Mouse (Mus musculus): ENCODE measurements around the gene Zscan10.
"Not testable (repeated sequence)": the region's sequence is repeated elsewhere in the genome, so short reads cannot be mapped to it uniquely, and the experiment has no call there.

Zscan10 gene

GRCm38 (mm10) chr17:23592208-23592925, 8.3 kb upstream of the Zscan10 start:
- peak; percentile 98 for DNase-seq

GRCm38 (mm10) chr17:23592926-23593300, 7.7 kb upstream of the Zscan10 start:
- DNase-seq, result no peak

- not testable (repeated sequence) for DNase-seq
Observed at GRCm38 (mm10) chr17:23595139-23595538, 5.5 kb upstream of the Zscan10 start.

DNA sequence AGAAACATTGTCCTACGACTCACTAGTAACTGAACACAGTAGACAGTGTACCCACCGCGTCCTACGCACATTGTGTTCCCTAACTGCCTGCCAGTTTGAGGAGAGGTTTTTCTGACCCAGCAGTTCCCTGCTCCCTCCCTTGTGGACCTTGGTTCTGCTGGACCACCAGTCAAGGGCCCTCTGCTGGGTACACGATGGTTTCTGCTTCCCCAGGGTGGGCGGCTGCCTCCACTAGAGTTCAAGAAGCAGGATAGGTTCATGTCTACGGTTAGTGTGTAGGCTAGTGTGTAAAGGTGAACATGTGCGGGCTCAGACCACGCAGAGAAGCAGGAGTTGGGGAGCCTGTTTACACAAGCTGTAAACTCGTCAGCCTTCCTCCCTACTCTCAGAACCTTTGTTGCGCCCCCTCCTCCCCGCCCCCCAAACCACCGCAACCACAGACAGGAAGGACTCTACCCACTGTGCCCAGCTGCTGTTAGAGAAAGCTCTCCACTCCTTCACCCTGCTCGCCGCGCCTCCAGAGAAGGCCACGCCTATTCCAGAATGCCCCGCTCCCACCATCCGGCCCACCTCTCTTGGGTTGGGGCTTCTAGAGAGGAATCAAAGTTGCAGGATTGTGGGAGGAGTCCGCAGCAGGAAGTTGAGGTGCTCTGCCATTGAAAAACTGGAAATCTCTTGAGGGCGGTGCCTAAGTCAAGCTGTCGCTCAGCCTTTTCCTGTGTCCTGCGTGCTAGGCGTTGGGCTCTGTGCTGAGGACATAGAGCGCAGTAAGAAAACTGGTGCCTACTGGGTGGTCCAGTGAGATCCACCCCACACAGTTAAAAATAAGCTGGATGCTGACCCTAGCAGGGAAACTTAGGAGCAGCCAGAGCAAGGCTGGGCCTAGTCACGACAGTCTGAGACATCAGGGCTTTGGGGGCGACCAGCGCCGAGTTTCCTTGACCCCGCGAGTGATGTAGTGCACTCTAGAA, 1.8 kb upstream of the Zscan10 start, which contains the start of gene Zfp13:
Gene Zfp13 (minus strand): TSS at position 906 of the 971 bp plus-strand sequence.
- DNase-seq, result peak; percentile 57

DNA sequence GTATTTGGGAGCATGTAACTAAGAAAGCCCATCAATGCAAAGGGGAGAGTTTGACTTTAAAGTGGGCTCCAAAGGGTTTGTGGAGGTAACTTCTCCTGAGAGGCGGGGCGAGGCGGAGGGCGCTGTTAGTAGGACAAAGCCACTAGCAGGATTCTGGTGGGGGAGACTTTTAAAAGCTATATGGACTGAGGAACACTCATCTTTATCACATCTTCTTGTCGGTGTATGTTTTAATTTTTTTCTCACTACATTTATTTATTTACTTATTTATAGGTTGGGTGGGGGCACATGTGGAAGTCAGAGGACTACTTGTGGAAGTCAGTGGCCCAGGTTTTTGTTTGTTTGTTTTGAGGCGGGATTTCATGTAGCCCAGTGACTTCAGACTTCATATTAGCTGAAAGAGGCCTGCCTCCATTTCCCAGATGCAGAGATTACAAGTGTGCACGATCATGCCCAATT, 1.0 kb upstream of the Zscan10 start:
- DNase-seq, result no peak

GRCm38 (mm10) chr17:23601836-23602585, 1.4 kb downstream of the Zscan10 start:
- DNase-seq, result no peak

GRCm38 (mm10) chr17:23603077-23603476, 2.4 kb downstream of the Zscan10 start:
- DNase-seq, result peak; percentile 19

- DNase-seq, result no peak
Observed at GRCm38 (mm10) chr17:23603542-23603941, 2.9 kb downstream of the Zscan10 start.

GRCm38 (mm10) chr17:23604394-23604793, 3.7 kb downstream of the Zscan10 start:
- no peak for DNase-seq

DNA sequence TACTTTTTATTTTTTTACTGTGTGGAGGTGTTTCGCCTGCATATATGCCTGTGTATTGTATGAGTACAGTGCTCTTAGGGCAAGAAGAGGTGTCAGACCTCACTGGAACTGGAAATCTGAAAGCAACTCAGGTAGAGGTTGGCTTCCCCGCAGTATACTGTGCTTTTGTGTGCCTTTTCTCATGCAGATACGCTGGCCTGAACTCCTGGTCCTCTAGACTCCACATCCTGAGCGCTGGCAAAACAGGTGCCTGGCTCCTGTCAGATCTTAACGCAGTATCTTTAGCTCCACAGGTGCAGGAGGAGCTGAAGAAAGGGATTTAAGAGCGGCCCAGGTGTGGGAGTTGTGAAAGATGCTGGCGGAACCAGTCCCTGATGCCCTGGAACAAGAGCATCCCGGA, 4.6 kb downstream of the Zscan10 start:
- DNase-seq, result no peak

- DNase-seq, result no peak
Observed at GRCm38 (mm10) chr17:23609612-23610011, 9.0 kb downstream of the Zscan10 start.

DNA sequence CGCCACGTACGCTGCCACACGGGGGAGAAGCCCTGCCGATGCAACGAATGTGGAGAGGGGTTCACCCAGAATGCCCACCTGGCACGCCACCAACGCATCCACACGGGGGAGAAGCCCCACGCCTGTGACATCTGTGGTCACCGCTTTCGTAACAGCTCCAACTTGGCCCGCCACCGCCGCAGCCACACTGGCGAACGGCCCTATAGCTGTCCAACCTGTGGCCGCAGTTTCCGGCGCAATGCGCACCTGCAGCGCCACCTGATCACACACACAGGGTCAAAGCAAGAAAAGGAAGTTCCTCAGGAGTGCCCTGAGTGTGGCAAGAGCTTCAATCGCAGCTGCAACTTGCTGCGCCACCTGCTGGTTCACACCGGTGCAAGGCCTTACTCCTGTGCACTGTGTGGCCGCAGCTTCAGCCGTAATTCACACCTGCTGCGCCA, 9.7 kb downstream of the Zscan10 start:
- DNase-seq, result peak; percentile 58

- DNase-seq, result no peak
Observed at GRCm38 (mm10) chr17:23617087-23617486, 16.4 kb downstream of the Zscan10 start.

GRCm38 (mm10) chr17:23620351-23620750, 19.7 kb downstream of the Zscan10 start:
- DNase-seq, result no peak

DNA sequence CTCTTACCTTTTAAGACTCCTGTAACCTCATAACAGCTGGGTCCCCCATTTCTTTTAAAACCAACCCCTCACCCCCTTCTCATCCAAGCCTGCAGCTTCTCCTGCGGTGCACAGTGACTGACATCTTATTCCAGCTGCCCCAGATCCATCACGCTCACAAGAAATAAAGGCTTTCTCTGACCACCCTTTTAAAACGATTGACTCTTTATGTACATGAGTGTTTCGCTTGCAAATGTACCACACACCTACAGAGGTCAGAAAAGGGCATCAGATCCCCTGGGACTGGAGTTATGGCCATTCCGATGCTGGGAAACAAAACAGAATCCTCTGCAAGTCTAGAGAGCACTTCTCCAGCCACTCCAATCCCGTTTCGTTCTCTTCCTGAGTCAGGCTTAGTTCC, 27.2 kb downstream of the Zscan10 start:
- no peak for DNase-seq

DNA sequence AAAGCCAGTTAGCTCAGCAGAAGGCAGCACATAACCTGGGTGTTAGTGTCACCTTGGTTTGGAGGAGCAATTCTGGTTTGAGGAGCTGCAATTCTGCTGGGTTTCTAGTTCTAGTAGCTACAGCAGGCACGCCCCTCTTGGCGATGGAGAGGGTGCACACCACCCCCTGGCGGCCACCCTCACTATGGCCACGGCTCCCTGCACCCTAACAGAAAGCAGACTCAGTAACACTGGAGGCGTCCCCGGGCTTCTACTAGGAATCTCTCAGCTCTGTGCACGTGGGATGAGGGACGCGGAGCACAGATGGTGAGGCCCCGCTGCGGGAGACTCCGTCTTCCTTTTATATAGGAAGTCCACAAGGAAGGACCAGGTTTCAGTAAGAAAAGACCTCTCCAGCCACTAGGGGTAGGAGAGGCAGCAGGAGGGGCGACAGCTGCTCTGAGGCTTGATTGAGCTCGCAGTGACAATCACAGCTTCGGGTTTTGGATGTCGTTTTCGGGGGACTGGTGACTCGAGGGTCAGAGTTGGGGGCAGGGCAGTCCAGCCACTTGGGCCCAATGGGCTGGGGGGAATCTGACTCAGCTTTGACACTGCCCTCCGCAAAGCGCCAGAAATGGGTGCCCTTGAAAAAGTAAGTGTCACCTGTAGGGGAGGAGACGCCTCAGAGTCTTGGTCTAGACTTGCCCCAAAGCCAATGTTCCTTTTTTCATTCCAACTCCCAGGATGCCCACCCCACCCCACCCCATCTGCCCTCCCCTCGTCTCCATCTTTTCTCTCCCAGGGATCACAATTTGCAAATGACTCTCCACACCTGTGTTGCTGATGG, 29.8 kb downstream of the Zscan10 start:
- DNase-seq, result peak; percentile 83

- DNase-seq, result no peak
Observed at GRCm38 (mm10) chr17:23631241-23631640, 30.6 kb downstream of the Zscan10 start.

- DNase-seq, result no peak
Observed at GRCm38 (mm10) chr17:23644613-23645495, 44.2 kb downstream of the Zscan10 start, which contains the start of gene Mmp25. Gene Mmp25, minus strand, starts transcription at chr17:23645277.

DNA sequence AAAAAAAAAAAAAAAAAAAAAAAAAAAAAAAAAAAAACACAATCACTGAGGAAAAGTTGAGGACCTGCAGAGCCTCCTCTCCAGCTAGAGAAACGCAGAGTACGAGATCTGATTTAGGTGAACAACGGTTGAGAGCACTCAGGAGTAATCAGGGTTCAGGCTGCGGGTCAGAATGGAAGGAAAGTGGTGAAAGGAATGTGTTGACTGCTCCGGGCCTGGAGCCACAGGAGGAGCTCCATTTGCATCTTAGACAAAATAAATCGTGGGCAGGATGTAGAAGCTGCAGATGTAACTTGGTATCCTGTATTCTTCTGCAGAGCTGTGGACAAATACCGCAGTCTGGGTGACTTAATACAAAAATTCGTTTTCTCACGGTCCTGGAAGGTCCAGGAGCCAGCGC, 45.2 kb downstream of the Zscan10 start:
- DNase-seq, result no peak

DNA sequence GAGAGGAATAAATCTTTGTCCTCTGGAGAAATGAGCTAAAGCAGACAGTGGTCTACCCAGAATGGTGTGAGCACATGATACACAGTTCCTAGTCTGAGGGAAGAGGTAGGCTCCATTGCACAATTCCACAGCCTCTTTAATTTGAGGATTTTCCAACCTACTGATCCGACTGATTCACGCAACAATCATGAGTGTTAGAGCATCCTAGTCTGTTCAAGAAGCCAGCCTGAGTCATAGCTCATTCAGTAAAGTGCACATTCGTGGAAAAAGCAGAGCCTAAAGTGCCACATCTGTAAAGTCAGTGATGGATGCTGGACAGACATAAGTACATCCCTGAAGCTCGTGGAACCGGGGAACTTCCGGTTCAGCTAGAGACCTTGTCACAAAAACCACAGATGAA, 50.7 kb downstream of the Zscan10 start:
- no peak for DNase-seq

- DNase-seq, result no peak
Observed at GRCm38 (mm10) chr17:23653324-23653723, 52.7 kb downstream of the Zscan10 start.
